Mouse (Mus musculus): Measurements from ENCODE around the gene Col1a1.

- TF ChIP-seq CTCF (IDR thresholded peaks at IDR 0.05; ENCODE audit: low read depth) (no peak), EP300 (IDR thresholded peaks at IDR 0.05; ENCODE audit: low read depth) (no peak)
These were observed 5.9 kb upstream of the Col1a1 start for GRCm38 (mm10) chr11:94930151-94930550.
